Mouse (Mus musculus): Measurements from ENCODE around the gene Gdap1l1.

Gene Gdap1l1

DNA sequence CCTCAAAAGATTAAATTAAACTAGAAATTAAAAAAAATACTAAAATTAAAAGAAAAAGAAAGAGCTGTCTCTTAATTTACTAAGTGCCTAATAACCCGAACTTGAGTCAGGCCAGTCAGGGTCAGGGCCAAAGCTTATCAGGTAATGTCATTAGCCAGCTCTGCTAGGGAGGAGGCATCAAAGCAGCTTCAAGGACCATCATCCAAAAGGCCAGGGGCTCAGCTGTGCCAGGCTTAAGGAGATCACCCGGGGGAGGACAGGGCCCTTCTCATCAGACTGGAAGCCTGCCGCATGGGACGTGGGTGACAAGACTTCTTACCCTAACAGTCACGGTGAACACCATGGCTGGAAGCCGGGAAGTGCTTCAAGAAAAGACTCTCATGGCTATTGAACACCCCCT, 29.3 kb downstream of the Gdap1l1 start:
- no peak for DNase-seq

DNA sequence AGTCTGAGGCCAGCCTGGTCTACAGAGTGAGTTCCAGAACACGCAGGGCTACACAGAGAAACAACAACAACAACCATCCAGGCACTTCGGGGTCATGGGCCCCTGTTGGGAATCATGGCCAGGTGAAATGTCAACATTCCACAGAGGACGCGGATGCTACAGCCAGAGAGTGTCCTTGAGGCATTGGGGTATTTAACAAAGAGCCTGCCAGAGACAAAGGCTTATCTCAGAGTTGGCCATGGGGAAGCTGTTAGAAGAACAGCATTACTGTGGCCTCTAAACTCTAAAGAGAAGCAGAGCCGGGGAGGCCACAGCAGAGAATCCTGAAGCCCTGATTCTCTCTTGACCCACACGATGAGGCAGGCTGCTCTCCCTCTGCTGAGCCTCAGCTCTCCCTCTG, 30.6 kb downstream of the Gdap1l1 start:
- DNase-seq: no peak

DNA sequence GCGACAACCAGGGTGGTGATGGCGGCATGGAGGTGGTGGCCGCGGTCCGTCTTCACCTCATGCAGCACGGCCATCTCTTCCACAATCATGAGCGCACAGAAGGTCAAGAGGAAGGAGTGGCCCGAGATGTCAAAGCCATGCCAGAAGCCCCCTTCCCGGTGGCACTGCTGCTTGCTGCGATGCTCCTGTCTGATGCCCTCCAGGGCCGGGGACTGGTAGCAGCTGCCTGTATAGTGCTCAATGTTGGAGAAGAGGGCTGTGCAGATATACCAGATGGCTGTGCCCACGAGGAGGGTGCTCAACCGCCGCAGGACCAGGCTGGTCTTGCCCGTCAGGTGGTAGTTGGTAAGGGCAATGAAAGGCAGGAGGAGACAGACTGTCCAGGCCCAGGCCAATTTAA, 31.4 kb downstream of the Gdap1l1 start:
- DNase-seq: no peak

DNA sequence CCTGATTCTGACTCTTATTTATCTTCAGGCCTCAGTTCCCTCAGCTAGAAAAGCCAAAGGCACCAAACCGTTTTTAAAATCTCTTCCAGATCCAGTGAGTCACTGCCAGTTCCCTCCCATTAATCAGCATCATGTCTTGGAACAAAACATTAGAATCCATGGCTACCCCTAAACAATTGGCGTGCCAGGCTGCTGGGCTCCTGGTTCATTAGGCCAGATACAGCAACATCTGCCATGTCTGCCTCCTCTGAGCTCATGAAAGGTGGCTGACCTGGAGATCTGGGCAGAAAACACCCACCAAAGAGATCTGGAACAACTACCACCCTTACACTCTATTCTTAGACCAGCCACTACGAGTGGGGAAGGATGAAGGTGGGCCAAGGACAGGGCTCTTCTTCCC, 32.9 kb downstream of the Gdap1l1 start:
- DNase-seq: no peak

DNA sequence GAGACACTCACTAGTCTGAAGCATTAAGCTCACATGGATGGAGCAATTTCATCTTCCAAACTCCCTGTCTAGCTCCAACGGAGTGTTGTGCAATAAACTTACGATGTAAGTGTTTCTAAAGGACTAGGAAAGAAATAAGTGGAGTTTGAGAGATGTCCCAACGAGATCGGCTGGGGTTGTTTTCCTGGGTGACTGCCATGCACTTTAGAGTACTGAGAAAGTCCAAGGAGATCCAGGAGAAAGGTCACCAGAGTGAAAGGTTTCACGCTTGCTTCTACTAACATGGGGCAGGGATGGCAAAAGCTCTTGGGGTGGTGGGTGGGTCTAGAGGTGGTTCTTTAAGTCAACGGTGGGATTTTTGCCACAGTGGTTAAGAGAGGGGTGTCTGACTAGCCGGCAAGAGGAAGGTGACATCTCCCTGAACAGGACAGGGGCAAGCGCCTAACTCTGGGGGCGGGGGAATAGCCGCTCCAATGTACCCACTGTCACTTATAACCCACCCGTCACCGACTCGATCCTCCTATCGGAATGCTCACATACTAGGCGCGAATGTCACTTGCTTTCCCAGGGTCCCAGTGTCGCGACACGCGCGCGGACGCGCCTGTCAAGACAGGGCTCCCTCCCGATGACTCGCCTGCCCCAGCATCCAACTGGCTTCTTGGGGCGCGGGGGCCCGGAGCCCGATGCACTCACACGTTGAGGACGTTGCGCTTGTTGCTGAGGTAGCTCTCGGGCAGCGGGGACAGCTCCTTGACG, 33.6 kb downstream of the Gdap1l1 start:
- DNase-seq: peak; percentile 69

DNA sequence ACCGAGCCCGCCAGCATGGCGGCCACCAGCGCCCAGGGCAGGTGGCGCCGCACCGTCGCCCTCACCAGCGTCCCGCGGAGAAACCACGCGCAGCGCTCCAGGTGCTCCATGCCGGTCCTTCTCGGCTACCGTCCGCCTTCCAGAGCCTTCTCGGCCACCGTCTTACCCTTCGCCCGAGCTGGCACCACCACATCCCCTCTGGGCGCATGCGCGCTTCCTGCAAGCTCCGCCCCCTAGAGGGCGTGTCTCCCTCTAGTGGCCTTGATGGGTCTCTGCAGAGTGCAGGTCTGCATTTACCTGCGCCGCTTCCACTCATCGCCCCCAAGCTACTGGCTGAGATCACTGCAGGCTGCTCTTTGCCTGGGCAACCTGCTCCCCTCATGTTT, 34.2 kb downstream of the Gdap1l1 start, which contains the start of gene Fitm2:
Gene Fitm2 (minus strand): TSS at position 164 of the 386 bp plus-strand sequence.
- DNase-seq: peak; percentile 97

DNA sequence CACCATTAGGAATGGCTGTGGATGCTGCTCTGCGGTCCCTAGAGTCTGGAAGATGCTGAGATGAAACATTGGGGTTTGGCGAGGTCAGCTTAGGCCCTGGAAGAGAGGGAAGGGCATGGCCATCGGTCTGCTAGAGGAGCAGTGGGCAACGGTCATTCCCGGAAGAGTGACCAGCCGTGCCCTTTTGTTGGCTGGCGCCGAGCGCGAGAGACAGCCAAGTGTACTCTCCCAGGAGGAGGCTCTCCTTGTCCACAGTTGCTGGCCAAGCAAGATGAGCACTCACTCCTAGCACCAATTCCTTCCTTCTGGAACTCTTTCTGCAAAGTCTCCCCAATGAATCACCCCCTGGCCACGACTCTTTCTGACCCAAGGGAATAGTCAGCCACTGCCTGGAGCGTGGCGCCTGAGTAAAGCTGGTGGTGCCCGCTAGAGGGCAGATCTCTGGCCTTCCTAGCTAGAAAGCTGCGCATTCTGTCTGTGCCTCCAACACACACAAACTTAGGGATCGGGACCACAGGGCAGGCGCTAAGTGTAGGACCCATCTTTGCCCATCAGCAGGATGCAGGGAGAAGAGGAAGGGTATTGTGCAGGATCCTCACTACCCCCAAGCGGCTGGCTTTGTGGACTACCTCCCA, 42.0 kb downstream of the Gdap1l1 start:
- DNase-seq: peak; percentile 43

DNA sequence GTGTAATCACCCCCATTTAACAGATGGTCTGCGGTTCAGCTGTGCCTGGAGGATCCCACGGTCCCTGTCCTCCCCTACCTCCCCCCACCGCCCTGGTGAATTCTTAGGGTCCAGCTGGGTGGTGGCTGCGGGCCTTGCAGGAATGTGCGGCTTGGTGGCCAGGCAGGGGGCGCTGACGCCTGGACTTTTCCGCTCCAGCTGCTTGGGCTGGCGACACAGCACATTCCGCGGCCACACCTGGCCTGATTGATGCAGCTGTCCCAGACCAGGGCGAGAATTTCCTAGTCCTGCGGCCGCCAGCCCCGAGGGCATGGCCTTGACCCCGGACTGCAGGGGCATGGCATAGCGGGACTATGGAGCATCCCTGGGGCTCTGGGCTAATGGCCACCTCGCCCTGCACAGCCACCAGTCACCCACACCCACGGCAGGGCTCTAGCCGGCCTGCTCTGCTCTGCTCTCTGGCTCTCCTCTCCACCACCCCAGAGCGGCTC, 43.3 kb downstream of the Gdap1l1 start:
- peak; percentile 44 for DNase-seq

DNA sequence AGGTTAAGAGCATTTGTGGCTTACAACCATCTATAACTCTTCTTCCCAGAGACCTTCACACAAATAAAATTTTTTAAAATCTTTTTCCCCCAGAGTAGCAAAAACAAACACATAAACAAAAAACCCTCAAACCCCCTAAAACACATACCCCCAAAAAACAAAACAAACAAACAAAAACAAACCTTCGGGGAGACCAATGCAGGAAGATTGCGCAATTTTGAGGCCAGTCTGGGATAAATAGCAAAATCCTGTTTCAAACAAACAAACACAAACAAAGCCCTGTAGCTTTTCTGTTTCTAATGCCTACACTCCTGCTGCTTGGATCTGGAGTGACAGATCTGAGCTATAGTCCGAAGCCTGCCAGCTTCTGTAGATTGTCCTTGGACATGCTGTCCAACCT, 49.1 kb downstream of the Gdap1l1 start:
- no peak for DNase-seq

DNA sequence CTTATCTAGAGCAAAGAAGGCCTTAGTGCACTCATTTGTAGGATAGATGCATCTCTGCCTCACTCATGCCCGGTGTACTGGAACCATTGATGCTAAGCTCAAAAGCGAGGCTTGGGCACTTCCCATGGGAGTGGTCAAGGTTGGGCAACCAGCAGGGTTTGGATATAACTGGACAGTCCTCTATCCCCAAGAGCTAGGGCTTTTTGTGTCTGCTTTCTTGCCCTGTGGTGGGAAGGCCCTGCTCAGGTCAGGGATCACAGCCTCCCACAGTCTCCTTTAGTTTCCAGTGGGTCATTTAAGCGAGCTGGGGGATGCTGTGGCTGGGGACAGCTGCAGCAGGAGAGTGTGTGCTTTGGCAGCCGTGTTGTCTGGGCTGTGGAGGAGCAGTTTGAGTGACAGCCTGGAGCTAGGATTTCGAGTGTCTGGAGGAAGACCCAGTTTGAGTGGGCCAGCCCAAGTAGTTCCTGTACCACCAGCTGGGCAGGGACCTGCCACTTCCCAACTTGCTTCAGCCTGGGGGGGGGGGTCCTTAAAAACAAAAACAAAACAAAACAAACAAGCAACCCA, 51.5 kb downstream of the Gdap1l1 start:
- DNase-seq: no peak

DNA sequence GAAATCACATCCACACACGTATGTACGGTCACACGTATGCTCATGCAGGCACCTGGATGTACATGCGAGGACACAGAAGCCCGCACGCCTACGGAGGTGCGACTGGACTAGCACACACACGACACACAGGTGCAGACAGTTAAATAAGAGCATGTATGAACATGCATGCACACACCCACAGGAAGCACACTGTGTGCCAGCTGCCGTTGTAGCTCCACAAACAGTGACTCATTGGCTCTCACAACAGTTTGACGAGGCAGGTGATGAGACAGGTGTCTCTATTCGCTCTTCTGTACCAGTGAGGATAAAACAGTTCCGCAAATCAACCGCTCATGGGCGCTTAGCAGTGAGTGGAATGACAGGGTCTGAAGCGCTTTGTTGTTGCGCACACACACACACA, 52.4 kb downstream of the Gdap1l1 start:
- no peak for DNase-seq

DNA sequence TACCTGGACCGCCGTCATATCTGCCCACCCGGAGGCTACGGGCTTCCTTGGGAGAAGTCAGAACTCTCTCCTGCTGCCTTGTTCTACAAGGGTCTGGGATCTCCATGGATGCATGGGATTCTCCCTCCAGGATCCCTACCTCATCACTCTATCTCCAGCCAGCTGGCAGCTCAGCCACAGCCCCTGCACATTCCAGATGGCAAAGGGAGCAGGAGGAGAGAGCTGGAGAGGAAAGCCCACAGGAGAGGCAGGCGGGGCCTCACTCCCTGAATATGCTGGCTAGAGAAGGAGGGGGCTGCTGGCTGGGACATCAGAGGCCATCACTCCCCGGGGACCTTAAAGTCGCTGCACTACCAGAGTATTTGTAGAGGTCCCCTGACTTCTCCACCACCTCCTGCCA, 53.1 kb downstream of the Gdap1l1 start:
- no peak for DNase-seq

DNA sequence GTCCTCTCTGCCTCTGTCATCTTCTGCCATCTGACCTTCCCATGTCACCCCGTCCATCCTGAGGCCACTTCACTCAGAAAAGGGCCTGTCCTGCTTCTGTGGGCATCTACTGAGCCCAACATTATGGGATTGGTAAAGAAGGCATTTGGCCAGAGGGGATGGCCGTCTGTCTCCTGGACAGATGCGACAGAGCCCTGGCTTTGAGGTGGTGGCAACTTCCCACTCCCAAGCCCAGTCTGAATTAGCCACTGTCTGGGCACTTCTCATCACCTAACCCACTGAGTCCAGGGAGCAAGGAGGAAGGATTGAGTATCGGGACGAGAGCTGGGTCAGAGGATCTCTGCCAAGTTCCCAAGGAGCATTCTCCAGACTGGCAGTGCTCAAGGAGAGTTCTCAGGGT, 53.7 kb downstream of the Gdap1l1 start, which contains the start of gene R3hdml:
Gene R3hdml (plus strand): TSS at position 301 of the 400 bp plus-strand sequence.
- no peak for DNase-seq

DNA sequence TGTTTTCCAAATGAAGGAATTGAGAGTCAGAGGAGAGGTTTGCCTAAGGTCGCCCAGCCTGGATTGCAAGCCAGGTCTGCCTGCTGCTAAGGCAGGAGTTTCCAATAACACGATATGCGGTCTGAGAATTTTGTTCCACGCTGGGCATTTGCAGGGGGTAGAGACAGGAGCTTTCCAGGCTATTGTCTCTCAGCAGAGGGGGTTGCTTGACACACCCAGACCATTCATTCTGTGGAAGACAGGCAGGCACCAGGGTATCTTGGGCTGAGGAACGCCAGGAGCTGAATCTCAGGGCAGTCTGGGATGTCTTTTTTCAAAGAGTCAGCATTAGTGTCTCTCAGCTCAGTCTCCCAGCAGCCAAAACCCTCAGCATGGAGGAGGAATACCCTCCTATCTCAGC, 54.8 kb downstream of the Gdap1l1 start:
- no peak for DNase-seq

DNA sequence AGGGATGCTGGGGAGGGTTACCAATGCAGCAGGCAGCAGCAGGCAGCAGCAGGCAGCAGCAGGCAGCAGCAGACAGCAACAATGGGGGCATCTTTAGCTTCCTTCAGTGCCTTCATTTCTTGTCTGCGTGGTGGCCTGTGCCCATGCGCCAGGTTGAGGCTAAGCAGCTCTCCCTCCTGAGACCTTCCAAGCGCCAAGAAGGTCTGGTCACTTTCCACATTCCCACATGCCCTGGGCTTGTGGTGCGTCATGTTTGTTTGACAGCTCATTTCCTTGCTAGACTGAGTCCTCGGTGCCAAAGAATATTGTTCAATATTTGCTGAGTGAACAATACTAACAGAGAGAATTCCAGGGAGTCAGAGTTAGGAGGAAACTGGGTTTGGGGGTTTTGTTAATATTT, 55.7 kb downstream of the Gdap1l1 start:
- DNase-seq: no peak

DNA sequence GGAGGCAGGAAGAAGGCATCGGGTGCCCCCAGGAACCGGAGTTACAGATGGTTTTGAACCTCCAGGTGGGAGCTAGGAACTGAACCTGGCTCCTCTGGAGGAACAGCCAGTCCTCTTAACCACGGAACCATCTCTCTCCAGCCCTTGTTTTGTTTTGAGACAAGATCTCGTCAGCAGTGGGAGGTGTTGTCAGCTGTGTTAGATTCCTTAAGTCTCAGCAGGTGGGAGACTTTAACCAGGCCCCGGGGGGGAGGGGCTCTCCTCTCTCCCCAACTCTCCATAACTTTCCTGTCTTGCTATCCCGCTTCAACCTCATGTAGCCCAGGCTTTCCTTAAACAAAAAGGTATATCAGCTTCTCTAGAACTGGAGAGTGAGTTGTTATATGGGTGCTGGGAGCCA, 56.2 kb downstream of the Gdap1l1 start:
- DNase-seq: no peak

DNA sequence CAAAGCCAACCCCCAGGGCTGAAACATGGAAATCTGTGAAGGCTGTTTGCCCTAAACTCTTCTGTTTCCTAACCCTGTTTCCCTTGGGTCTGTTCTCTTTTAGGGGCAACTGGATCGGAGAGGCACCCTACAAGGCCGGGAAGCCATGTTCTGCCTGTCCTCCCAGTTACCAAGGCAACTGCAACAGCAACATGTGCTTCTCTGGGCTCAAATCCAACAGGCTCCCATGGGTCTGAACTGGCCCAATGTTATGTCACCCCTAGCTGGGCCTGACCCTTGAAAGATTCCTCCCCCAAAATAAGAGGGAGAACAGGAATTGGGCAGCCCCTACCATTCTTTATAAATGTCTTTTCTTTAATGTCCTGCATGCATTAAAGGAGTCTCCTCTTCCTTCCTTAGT, 63.9 kb downstream of the Gdap1l1 start:
- peak; percentile 37 for DNase-seq

DNA sequence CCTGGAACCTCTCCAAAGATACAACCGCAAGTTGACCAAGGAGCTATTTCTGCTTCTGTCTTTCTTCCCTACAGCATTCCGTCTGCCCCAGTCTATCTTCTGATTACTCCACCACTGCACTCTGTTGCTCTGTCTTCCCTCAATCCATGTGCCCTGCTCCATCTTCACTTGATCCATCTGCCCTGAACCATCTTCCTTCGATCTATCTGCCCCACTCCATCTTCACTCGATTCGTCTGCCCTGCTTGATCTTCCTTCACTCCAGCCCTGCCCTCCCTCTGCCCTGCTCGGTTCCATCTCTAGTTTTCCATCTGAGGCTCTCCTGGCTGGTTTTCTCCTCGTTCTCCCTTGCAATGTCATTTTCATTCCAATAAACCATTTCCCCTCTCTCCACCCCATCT, 64.9 kb downstream of the Gdap1l1 start:
- DNase-seq: no peak

Measured in kidney, adult 9 months (tissue).